Mouse (Mus musculus) stomach, embryonic 16.5 days (tissue): ENCODE data around the gene Rai2. TPM values are rescaled to one million over a fixed set of nuclear protein-coding genes. Genes with fewer than 3 reads are reported as not detected.

Experiments
- ATAC-seq: fragments of 200-750 bp; cut with Nextera tagmentation; 2 replicates; pipeline ENCODE4 v1.8.0; 2017; ENCODE audit warnings: moderate number of reproducible peaks, moderate TSS enrichment; ENCODE audit not compliant: insufficient read depth, low FRiP score
- H3K27ac ChIP-seq: fragments of 300-500 bp; sonication (generic); 2 replicates; pipeline ENCODE4 v1.5.1; 2014; ENCODE audit warnings: low read length
- H3K27me3 ChIP-seq: fragments of 300-500 bp; sonication (generic); 2 replicates; pipeline ENCODE4 v1.6.1; 2014; ENCODE audit warnings: low read length, control low read depth, mixed read lengths; ENCODE audit not compliant: control insufficient read depth, insufficient read depth
- H3K36me3 ChIP-seq: fragments of 300-500 bp; sonication (generic); 2 replicates; pipeline ENCODE4 v1.6.1; 2014; ENCODE audit warnings: low read length; ENCODE audit not compliant: control insufficient read depth, insufficient read depth
- H3K4me1 ChIP-seq: fragments of 300-500 bp; sonication (generic); 2 replicates; pipeline ENCODE4 v1.6.1; 2014; ENCODE audit warnings: low read length, control low read depth, mixed read lengths; ENCODE audit not compliant: control insufficient read depth, insufficient read depth
- H3K4me2 ChIP-seq: fragments of 300-500 bp; sonication (generic); 2 replicates; pipeline ENCODE4 v1.6.1; 2014; ENCODE audit warnings: low read depth, low read length, mixed read lengths
- H3K4me3 ChIP-seq: fragments of 300-500 bp; sonication (generic); replicated peaks from 2 replicates; pipeline ENCODE4 v1.5.1; 2014; ENCODE audit warnings: mild to moderate bottlenecking, low read length
- H3K9ac ChIP-seq: fragments of 300-500 bp; sonication (generic); 2 replicates; pipeline ENCODE4 v1.6.1; 2014; ENCODE audit warnings: low read length
- H3K9me3 ChIP-seq: fragments of 300-500 bp; sonication (generic); replicated peaks from 2 replicates; pipeline ENCODE4 v1.6.1; 2016; ENCODE audit warnings: low read length, control low read depth; ENCODE audit not compliant: control insufficient read depth
- WGBS: fragments of 180-500 bp; shearing (Covaris S2); extraction: QIAGEN DNeasy Blood & Tissue Kit; methylation state at CpG from one replicate; pipeline ENCODE4 v1.1.7; 2014; 5-methylcytosine and 5-hydroxymethylcytosine counted together
- polyA plus RNA-seq: library from polyadenylated mRNA; unstranded; fragments of >200 nt; fragmentation: Nextera tagmentation; extraction: Ambion mirVana; gene quantifications from 2 replicates; pipeline ENCODE4 v1.2.1, GENCODE M21; 2015

Gene Rai2
- polyA plus RNA-seq, 1 experiment from 2014 or later: 10.6 TPM

DNA sequence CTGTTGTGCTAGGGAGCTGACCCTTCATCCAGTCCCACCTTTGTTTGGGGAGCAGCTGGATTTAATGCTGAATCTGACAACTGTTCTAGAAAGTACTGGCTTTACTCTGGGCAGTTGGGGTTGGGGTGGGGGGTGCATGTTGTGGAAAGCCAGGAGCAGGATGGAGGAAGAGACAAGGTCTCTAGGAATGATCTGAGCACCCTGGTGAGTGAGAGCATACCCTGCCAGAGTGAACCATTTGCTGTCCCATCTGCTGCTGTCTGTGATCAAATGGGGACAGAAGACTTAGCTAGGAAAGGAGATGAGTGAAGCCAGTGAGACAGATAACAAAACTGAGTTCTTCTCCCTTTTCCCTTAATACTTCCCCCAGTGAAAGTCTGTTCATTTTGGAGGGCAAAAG, 13.2 kb downstream of the Rai2 start:
- Histone ChIP-seq H3K4me1 (no peaks in the 10 kb centered on the region), H3K9ac (no peak overlapping the region), H3K4me2 (no peak overlapping the region), H3K36me3 (no peaks in the 10 kb centered on the region), H3K9me3 (no peaks in the 10 kb centered on the region), H3K27ac (no peak overlapping the region), H3K27me3 (peaks cover 3% of the 10 kb centered on the region; the same call in 1 of the 2 replicates), H3K4me3 (no peak overlapping the region)
- ATAC-seq: no peak

DNA sequence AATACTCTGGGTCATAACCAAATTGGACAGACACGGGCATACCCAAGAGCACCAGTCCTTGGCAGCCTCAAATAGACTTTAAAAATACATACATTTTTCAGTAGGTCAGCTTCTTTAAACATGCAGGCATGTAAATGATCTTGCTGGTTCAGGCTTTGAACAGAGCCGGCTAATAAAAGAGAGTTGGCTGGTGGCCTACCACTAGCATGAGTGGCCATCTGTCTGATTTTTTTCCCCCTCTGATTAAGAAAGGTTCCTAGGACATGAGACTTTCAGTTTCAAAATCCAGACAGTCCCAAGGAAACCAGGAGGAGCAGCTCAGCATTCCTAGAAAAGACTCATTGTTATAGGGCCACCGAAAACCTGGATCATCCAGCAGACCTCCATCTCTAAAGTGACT, 15.0 kb downstream of the Rai2 start:
- H3K9me3 ChIP-seq: no peaks in the 10 kb centered on the region
- 79% methylated on average over 3 of the region's 3 CpGs for WGBS

DNA sequence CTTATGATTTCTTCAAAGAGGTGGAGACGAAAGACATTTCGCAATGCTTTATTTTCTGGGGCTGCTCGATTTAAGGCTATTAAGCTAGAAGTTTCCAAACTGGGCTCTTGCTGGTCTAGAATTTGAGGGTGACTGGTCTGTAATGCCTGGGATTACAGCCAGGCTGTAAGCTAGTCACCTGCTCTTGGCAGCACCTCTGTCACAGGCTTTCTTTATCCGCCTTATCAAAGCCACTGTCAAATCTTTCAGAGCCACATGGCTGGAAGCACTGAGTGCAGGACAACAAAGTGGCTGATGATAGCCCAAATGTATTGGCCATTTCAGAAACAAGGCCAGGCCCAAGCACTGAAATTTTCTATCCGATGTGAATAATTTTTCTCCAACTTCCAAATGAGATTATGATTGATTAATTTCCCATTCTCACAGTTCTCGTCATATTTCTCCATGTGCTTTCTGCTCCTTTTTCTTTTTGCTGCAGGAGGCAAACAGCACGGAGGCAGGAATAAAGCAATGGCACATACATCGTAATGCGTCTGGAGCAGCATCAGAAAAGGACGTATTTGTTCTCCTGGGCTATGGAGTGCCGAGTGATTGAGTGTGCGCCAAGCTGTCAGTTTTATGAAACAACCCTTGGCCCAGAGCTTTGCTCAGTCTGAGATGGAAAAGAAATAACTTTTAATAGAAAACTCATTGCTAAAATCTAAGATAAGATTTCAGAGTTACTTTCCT, 16.9 kb downstream of the Rai2 start:
- 72% methylated on average over 12 of the region's 12 CpGs for WGBS
- peaks cover 3% of the 10 kb centered on the region; the same call in 1 of the 2 replicates for H3K27me3 ChIP-seq
- H3K4me3 ChIP-seq: no peak overlapping the region
- no peaks in the 10 kb centered on the region for H3K9me3 ChIP-seq
- H3K4me2 ChIP-seq: no peak overlapping the region
- no peaks in the 10 kb centered on the region for H3K4me1 ChIP-seq
- H3K9ac ChIP-seq: no peak overlapping the region
- no peak for ATAC-seq
- no peak overlapping the region for H3K27ac ChIP-seq
- H3K36me3 ChIP-seq: no peaks in the 10 kb centered on the region

More for the DNA sequence above, 15.0 kb downstream of the Rai2 start:
- Histone ChIP-seq H3K4me3 (no peak overlapping the region), H3K4me2 (no peak overlapping the region), H3K9ac (no peak overlapping the region), H3K36me3 (no peaks in the 10 kb centered on the region), H3K27ac (no peak overlapping the region), H3K4me1 (no peaks in the 10 kb centered on the region), H3K27me3 (peaks cover 3% of the 10 kb centered on the region; the same call in 1 of the 2 replicates)
- no peak for ATAC-seq

DNA sequence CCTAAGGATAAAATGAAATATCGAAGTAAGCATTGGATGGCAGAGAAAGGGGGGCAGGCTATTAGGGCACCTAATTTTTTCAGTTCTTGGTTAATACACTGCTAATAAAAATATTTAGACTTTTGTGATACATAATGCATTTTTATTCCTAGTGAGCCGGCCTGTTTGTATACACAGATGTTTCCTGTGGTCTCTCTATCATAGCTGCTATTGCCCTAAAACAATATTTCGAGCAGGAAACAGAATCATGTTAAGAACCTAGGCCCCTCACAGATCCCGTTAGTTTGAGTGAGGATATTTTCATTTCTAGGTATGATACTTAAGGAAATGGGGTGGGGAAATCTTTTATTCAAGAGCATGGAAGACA, 17.4 kb downstream of the Rai2 start:
- no peaks in the 10 kb centered on the region for H3K4me1 ChIP-seq
- no peaks in the 10 kb centered on the region for H3K9me3 ChIP-seq
- H3K4me2 ChIP-seq: no peak overlapping the region
- no peaks in the 10 kb centered on the region for H3K36me3 ChIP-seq
- 53% methylated on average over 4 of the region's 4 CpGs for WGBS
- H3K27me3 ChIP-seq: peaks cover 3% of the 10 kb centered on the region; the same call in 1 of the 2 replicates
- ATAC-seq: no peak
- H3K4me3 ChIP-seq: no peak overlapping the region
- no peak overlapping the region for H3K27ac ChIP-seq
- H3K9ac ChIP-seq: no peak overlapping the region

DNA sequence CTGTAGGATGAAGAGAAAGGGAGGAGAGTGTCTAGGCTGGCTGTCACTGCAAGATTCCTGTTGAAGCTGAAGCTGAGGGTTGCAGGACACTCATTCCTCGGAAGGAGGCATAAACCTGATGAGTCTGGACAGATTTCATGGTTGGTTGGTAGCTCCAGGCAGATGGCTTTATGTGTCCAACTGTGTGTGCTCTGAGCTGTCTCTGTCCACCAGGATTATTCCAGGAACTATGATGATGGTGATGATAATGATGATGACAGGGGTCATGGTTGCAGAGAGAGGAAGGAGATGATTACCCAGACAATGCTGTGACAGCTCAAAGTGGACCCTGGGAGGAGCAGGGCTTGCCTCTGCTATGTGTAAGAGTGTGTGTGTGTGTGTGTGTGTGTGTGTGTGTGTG, 22.5 kb downstream of the Rai2 start:
- H3K9ac ChIP-seq: no peak overlapping the region
- H3K27ac ChIP-seq: no peak overlapping the region
- peaks cover 6% of the 10 kb centered on the region; the same call in 1 of the 2 replicates for H3K27me3 ChIP-seq
- no peaks in the 10 kb centered on the region for H3K36me3 ChIP-seq
- 61% methylated on average over 1 of the region's 1 CpGs for WGBS
- H3K4me3 ChIP-seq: no peak overlapping the region
- no peaks in the 10 kb centered on the region for H3K9me3 ChIP-seq
- no peak for ATAC-seq
- no peak overlapping the region for H3K4me2 ChIP-seq
- no peaks in the 10 kb centered on the region for H3K4me1 ChIP-seq

DNA sequence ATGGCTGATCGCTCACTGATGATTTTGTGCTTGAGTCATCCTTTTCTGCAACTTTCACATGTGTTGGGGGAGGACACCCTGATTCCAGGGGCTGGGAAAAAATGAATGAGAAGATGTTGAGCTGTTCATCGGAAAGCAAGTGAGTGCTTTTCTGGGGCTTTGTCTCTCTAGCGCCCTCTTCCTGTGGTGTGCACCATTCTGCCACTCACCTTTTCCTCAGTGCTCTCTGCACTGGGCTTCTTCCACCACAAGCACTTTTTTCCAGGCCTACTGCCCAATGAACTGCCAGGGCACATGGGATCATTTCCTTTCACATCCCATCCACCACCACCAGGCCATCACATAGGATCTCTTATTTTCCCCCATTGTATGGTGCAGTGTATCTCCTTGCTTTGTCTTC, 26.2 kb downstream of the Rai2 start:
- no peak for ATAC-seq
- Histone ChIP-seq H3K9me3 (no peaks in the 10 kb centered on the region), H3K9ac (no peak overlapping the region), H3K4me2 (no peak overlapping the region), H3K27me3 (peaks cover 6% of the 10 kb centered on the region; the same call in 1 of the 2 replicates), H3K4me1 (no peaks in the 10 kb centered on the region), H3K36me3 (no peaks in the 10 kb centered on the region), H3K27ac (no peak overlapping the region), H3K4me3 (no peak overlapping the region)
- 75% methylated on average over 2 of the region's 3 CpGs for WGBS

DNA sequence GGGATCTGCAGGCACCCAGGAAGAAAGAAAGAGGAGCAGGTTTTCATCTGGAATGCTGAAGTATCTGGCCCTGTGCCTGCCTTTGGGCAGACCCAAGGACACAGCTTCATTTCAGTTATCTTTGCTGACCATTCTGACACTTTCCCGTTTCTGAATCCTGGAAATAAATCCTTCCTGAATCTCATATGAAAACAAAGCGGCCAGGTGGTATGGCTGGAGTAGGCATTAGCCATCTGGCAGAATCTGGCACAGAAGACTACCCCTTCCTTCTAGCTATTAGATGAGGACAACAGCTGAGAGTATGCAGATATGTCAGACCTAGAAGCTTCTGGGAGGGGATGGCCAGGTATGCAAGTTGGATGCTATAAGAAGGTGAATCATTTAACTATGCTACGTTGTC, 28.4 kb downstream of the Rai2 start:
- Histone ChIP-seq H3K36me3 (no peaks in the 10 kb centered on the region), H3K4me3 (no peak overlapping the region), H3K27ac (no peak overlapping the region), H3K4me2 (no peak overlapping the region), H3K9me3 (no peaks in the 10 kb centered on the region), H3K4me1 (no peaks in the 10 kb centered on the region), H3K9ac (no peak overlapping the region), H3K27me3 (peaks cover 6% of the 10 kb centered on the region; the same call in 1 of the 2 replicates)
- WGBS: 74% methylated on average over 3 of the region's 3 CpGs
- ATAC-seq: no peak

DNA sequence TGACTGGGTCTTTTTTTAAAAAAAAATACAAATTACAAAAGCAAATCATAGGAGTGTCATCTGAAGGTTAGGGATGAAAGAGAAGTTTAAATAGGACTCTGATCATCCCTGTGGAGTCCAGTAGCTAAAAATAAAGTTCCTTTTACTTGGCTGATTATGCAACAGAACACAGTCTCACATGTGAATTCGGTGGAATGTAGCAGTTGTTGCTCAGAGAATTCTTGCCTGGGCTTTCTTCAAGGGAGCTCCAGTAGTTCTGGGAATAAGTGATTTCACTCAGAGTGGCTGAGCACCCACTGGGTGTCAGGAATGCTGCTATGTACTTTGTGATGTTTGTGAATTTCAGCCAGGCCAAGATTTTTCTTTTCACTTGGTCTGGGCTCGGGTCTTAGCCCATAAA, 30.5 kb downstream of the Rai2 start:
- Histone ChIP-seq H3K4me3 (no peak overlapping the region), H3K9me3 (no peaks in the 10 kb centered on the region), H3K4me1 (no peaks in the 10 kb centered on the region), H3K27me3 (no peaks in the 10 kb centered on the region; the same call in 1 of the 2 replicates), H3K36me3 (no peaks in the 10 kb centered on the region), H3K27ac (no peak overlapping the region), H3K9ac (no peak overlapping the region), H3K4me2 (no peak overlapping the region)
- WGBS: 61% methylated on average over 2 of the region's 2 CpGs
- no peak for ATAC-seq

DNA sequence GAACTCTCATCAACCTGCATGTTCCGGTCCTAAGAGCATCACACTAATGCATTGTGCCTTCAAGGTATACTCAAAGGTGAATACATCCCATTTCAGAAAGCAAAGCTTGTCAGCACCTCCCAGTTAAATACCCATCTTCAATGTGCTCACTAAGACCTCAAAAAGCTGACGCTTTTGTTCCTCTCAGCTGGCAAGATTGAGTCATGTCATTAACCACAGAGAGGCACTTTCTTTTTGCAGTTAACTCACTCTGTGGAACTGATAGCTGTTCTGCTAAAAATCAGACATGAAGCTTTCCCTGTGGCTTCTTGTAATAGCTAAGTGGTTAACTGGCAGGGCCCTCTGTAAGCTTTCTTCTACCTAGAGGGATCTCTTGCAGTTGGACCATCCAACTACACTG, 36.6 kb downstream of the Rai2 start:
- WGBS: 77% methylated on average over 2 of the region's 2 CpGs
- Histone ChIP-seq H3K4me3 (no peak overlapping the region), H3K27ac (no peak overlapping the region), H3K4me2 (no peak overlapping the region), H3K9me3 (no peaks in the 10 kb centered on the region), H3K27me3 (no peaks in the 10 kb centered on the region), H3K4me1 (no peaks in the 10 kb centered on the region), H3K9ac (no peak overlapping the region), H3K36me3 (no peaks in the 10 kb centered on the region)
- ATAC-seq: no peak
